ENCODE assay signal across 8 mouse cellular contexts in the genomic region with DNA sequence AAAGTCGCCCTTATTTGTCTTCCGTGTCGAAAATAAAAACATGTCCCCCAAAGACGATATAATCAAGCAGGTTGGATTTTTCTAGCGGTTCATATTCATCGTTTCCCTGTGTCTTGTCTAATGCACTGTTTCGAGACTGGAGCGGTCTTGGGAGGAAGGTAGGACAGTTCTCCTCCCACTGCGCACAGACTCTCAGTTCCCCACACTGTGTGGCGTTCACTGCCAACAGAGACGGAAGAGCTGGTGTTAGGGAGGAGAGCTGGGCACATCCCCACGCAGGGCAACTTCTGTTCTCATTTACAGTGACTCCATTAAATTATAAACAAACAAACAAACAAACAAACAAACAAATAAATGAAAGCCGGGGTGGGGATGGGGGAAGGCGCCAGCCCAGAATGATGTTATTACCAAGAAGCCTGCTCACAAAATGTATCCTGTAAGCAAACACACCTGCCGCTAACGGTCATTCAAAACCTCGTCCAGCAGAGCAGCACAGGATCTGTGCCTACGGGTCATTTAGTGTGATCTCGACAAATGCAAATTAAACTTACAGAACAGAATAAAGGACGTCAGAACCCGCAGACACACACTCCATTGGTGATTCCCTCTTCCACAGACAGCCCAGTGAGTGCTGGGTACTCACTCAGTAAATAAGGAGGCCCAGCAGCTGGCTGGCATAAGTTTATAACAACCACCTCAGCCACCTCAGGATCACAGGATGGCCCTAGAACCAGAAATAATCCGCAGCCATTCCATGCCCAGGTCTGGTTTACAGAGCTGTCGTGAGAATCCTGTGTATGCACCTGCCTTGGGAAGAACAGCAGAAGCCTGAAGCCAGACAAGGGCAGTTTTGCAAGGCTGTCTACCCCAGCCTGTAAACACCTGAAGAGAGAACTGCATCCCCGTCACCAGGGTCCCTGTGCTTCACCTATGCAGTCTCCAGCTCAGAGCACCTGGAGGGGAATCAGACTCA.
DNase-seq lines count a peak whose midpoint lies in the region; ATAC-seq lines count a peak whose summit lies in the region.

No protein-coding gene starts in this region.

- H3K4me1 ChIP-seq in heart, embryonic 11.5 days (ENCODE audit: control insufficient read depth, insufficient read depth, low read length): peaks cover 42% of the 10 kb centered on the region
- H3K4me1 ChIP-seq in hindbrain, embryonic 10.5 days (replicated peaks): peaks cover 73% of the 10 kb centered on the region
- peaks cover 71% of the 10 kb centered on the region for H3K4me1 ChIP-seq in midbrain, embryonic 10.5 days

- WGBS in heart, embryonic 11.5 days (ENCODE audit: insufficient replicate concordance): 31% methylated on average over 24 of the region's 24 CpGs
- 18% methylated on average over 24 of the region's 24 CpGs for WGBS in hindbrain, embryonic 10.5 days
- WGBS in midbrain, embryonic 10.5 days: 13% methylated on average over 24 of the region's 24 CpGs

- H3K27me3 ChIP-seq in heart, embryonic 11.5 days (ENCODE audit: control insufficient read depth, insufficient read depth, low read length): no peaks in the 10 kb centered on the region
- no peaks in the 10 kb centered on the region for H3K27me3 ChIP-seq in hindbrain, embryonic 10.5 days (ENCODE audit: insufficient read depth, poor library complexity, severe bottlenecking)
- H3K27me3 ChIP-seq in midbrain, embryonic 10.5 days (ENCODE audit: low read depth, poor library complexity, severe bottlenecking): peaks cover 28% of the 10 kb centered on the region

- DNase-seq in heart, postnatal 10 days: no peak
- peak; percentile 90 for DNase-seq in brain, adult 2 months (ENCODE audit: low read depth, low spot score)
- DNase-seq in hindbrain, embryonic 10.5 days (ENCODE audit: low spot score): no peak
- DNase-seq in midbrain, embryonic 10.5 days (ENCODE audit: low spot score): no peak
- no peak for DNase-seq in thymus, postnatal 0 days (ENCODE audit: low spot score)
- no peak for DNase-seq in spleen, adult 18-20 months
- DNase-seq in thymus, postnatal 25 days: no peak

- no peaks in the 10 kb centered on the region for H3K36me3 ChIP-seq in heart, embryonic 11.5 days (ENCODE audit: control insufficient read depth, insufficient read depth, low read length)
- no peaks in the 10 kb centered on the region for H3K36me3 ChIP-seq in hindbrain, embryonic 10.5 days
- no peaks in the 10 kb centered on the region for H3K36me3 ChIP-seq in midbrain, embryonic 10.5 days

- intact Hi-C loops in heart, postnatal 10 days (cut with DNase I): no loop called here

- H3K27ac ChIP-seq in heart, embryonic 11.5 days (ENCODE audit: low read depth, low read length): no peak overlapping the region
- peak overlapping the region; percentile 90 for H3K27ac ChIP-seq in hindbrain, embryonic 10.5 days
- peak overlapping the region; percentile 87 for H3K27ac ChIP-seq in midbrain, embryonic 10.5 days (replicated peaks)

- H3K9ac ChIP-seq in heart, embryonic 11.5 days (ENCODE audit: low read depth, low read length): peak overlapping the region; percentile 56; the same call in 1 of the 2 replicates

- no peaks in the 10 kb centered on the region for H3K9me3 ChIP-seq in heart, embryonic 11.5 days (replicated peaks; ENCODE audit: control insufficient read depth, low read length)
- no peaks in the 10 kb centered on the region for H3K9me3 ChIP-seq in hindbrain, embryonic 10.5 days
- no peaks in the 10 kb centered on the region for H3K9me3 ChIP-seq in midbrain, embryonic 10.5 days (replicated peaks)

- peak overlapping the region; percentile 11 for H3K4me3 ChIP-seq in heart, embryonic 11.5 days (ENCODE audit: low read depth, low read length)
- peak overlapping the region; percentile 47 for H3K4me3 ChIP-seq in hindbrain, embryonic 10.5 days
- H3K4me3 ChIP-seq in midbrain, embryonic 10.5 days: peak overlapping the region; percentile 49

- peak overlapping the region; percentile 63 for H3K4me2 ChIP-seq in heart, embryonic 11.5 days

- no peak for ATAC-seq in heart, embryonic 11.5 days (replicated peaks; ENCODE audit: insufficient number of reproducible peaks, low FRiP score, low TSS enrichment)
